Mouse (Mus musculus): ENCODE data around the gene Gm10964. TPM values are rescaled to one million over a fixed set of nuclear protein-coding genes. Genes with fewer than 3 reads are reported as not detected.
"Not testable (repeated sequence)": the region's sequence is repeated elsewhere in the genome, so short reads cannot be mapped to it uniquely, and the experiment has no call there.

Gm10964 gene
- polyA plus RNA-seq, 1 experiment from 2014 or later = not detected

GRCm38 (mm10) chr3:103779183-103779582 is 40.0 kb downstream of the Gm10964 start:
- Histone ChIP-seq H3K79me2 (ENCODE audit: inconsistent target) (peaks cover 100% of the 10 kb centered on the region), H3K36me3 (ENCODE audit: inconsistent target) (peaks cover 15% of the 10 kb centered on the region; the same call in 1 of the 2 replicates), H3K27ac (no peak overlapping the region), H3K4me3 (ENCODE audit: inconsistent target) (no peak overlapping the region)
- 11% methylated on average over 7 of the region's 7 CpGs for WGBS (ENCODE audit: missing documents)

- H3K4me3 ChIP-seq (ENCODE audit: inconsistent target) = no peak overlapping the region
- WGBS (ENCODE audit: missing documents) = 90% methylated on average over 3 of the region's 3 CpGs
- no peak overlapping the region for H3K27ac ChIP-seq
- peaks cover 15% of the 10 kb centered on the region; the same call in 1 of the 2 replicates for H3K36me3 ChIP-seq (ENCODE audit: inconsistent target)
- peaks cover 100% of the 10 kb centered on the region for H3K79me2 ChIP-seq (ENCODE audit: inconsistent target)
These were observed 41.1 kb downstream of the Gm10964 start for GRCm38 (mm10) chr3:103780271-103780670.

DNA sequence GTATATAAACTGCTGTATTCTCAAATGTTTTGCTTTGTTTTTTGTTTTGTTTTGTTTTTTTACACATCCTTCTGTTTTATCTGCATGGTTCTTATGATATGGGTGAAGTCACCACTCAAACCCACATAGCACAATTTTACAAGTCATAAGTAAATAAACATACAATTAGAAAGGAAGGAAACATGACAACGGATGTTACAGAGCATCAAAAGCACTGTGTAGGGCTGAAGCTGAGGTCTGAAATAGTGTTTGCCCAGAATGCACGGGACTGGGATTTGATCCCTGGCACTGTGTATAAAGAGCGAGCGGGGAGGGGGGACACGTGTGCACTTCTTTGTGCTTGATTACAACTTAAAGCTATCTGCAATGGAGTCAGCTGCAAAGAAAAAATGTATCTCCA is 41.6 kb downstream of the Gm10964 start:
- H3K27ac ChIP-seq = no peak overlapping the region
- H3K36me3 ChIP-seq (ENCODE audit: inconsistent target) = peaks cover 15% of the 10 kb centered on the region; the same call in 1 of the 2 replicates
- 75% methylated on average over 5 of the region's 5 CpGs for WGBS (ENCODE audit: missing documents)
- H3K79me2 ChIP-seq (ENCODE audit: inconsistent target) = peaks cover 100% of the 10 kb centered on the region
- H3K4me3 ChIP-seq (ENCODE audit: inconsistent target) = no peak overlapping the region

- 31% methylated on average over 4 of the region's 4 CpGs for WGBS (ENCODE audit: missing documents)
- Histone ChIP-seq H3K27ac (no peak overlapping the region), H3K36me3 (ENCODE audit: inconsistent target) (no peaks in the 10 kb centered on the region), H3K79me2 (ENCODE audit: inconsistent target) (peaks cover 100% of the 10 kb centered on the region), H3K4me3 (ENCODE audit: inconsistent target) (no peak overlapping the region)
These were observed 43.9 kb downstream of the Gm10964 start for GRCm38 (mm10) chr3:103782844-103783609.

GRCm38 (mm10) chr3:103787225-103787624 is 48.1 kb downstream of the Gm10964 start:
- Histone ChIP-seq H3K36me3 (ENCODE audit: inconsistent target) (no peaks in the 10 kb centered on the region), H3K79me2 (ENCODE audit: inconsistent target) (peaks cover 84% of the 10 kb centered on the region), H3K4me3 (ENCODE audit: inconsistent target) (no peak overlapping the region), H3K27ac (no peak overlapping the region)
- 28% methylated on average over 7 of the region's 7 CpGs for WGBS (ENCODE audit: missing documents)

- Histone ChIP-seq H3K4me3 (ENCODE audit: inconsistent target) (peak overlapping the region; percentile 88), H3K36me3 (ENCODE audit: inconsistent target) (no peaks in the 10 kb centered on the region), H3K79me2 (ENCODE audit: inconsistent target) (peaks cover 66% of the 10 kb centered on the region), H3K27ac (peak overlapping the region; percentile 60; the same call in 1 of the 2 replicates)
- 59% methylated on average over 7 of the region's 7 CpGs for WGBS (ENCODE audit: missing documents)
These were observed 49.9 kb downstream of the Gm10964 start for GRCm38 (mm10) chr3:103789096-103789495.

DNA sequence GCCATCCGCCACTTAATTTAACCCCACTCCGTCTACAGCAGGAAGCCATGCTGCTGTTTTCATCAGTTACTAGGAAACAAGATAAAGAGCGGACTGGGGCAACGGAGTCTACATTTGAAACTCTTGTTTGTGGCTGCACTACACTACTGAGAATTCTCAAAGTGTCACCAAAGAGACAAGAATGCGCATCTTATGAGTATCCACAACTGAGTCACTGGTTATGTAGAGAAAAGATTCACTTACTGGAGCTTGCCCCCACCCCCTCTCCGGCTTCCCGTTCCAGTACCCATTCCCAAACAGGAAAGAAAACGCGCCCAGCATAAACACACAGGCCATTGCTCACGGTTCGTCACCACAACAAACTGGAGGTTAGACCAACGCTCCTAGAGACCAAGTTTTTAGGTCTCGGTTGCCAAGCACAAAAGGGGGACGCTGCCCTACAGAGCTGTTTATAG is 50.8 kb downstream of the Gm10964 start:
- H3K79me2 ChIP-seq (ENCODE audit: inconsistent target) = peaks cover 58% of the 10 kb centered on the region
- no peaks in the 10 kb centered on the region for H3K36me3 ChIP-seq (ENCODE audit: inconsistent target)
- H3K4me3 ChIP-seq (ENCODE audit: inconsistent target) = peak overlapping the region; percentile 88
- under 1% methylated on average over 14 of the region's 14 CpGs for WGBS (ENCODE audit: missing documents)
- H3K27ac ChIP-seq = peak overlapping the region; percentile 60

DNA sequence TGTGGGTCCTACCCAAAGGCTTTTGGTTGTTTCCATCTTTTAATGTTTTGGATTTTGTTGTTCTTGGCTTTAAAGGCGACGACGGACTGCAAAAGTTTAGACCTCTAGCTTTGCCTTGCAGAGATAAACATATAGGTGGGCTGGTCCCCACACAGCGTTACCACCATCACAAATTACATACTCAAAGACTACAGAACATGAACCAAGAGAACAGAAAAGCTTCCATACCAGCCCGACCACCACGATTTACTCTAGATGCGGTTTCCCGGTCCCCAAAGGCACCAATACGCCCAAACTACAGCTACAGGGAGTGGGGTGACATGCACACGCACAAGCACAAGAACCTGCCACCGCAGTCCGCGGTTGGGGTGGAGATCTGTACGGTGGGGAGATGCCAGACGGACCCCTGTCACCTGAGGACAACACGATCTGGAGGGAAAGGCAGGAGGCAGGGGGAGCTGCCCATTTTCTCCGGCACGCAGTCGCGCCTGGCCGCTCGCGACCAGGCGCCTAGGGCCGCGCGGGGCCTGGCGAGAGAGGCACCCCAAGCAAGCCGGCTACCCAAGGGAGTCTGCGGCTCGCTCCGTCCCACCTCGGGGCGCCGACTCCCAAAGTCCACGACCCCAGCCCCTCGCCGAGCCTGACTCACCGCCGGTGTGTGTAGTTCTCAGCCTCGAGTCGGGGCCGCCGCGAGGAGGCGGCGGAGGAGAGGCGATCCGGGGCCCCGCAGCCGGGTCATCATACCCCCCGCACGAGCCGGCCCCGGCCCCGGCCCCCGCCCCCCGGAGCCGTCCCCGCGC is 51.4 kb downstream of the Gm10964 start:
- under 1% methylated on average over 47 of the region's 61 CpGs for WGBS (ENCODE audit: missing documents)
- H3K27ac ChIP-seq = peak overlapping the region; percentile 60

DNA sequence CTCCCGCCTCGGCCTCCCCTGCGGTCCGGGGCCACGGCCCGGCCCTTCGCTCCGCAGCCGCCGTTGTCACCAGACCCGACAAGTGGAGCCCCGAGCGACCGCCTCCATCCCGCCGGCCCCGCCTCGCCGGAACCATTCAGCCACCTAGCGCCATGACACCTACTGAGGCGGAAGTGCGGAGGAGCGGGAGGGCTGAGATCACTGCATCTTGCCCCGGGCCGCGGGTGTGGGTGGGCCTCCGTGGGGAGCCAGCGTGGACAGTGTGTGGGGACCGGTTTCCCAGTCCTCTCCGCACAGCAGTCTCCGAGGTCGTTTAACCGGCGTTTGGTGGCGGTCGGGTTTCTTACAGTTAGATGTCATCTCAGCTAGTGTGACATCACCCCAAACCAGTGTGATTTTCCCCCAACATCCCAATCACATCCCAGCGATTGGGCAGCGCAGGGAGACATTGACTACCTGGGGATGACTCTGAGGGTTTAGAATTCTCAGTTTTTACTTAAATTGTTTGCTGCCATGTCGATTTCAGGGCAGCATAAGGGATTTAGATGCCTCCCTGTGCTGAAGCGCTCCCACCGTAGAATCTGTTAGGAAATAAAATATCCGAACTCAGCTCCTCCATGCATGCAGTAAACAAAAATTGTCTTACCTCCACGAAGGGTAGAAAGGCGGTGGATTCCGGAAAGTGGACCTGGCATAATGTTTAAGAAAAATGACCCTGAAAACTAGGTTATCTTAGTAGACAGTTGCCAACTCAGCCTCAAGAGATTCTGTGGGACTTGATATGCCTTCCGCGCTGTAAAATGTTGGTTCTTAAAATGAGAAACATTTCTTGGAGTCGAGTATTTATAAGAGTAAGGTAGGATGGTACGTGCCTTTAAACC is 52.3 kb downstream of the Gm10964 start, which contains the start of gene Hipk1:
Hipk1 (minus strand) TSS at position 334 of the 881 bp plus-strand sequence.
- 18% methylated on average over 42 of the region's 49 CpGs for whole genome bisulfite sequencing (ENCODE audit: missing documents)
- Histone ChIP-seq H3K36me3 (ENCODE audit: inconsistent target) (no peaks in the 10 kb centered on the region), H3K4me3 (ENCODE audit: inconsistent target) (peak within 1 kb of the TSS; percentile 88), H3K79me2 (ENCODE audit: inconsistent target) (peaks cover 42% of the 10 kb centered on the region), H3K27ac (peak within 1 kb of the TSS; percentile 61)

More for the DNA sequence above, 51.4 kb downstream of the Gm10964 start:
- H3K4me3 ChIP-seq (ENCODE audit: inconsistent target) = peak overlapping the region; percentile 88
- H3K79me2 ChIP-seq (ENCODE audit: inconsistent target) = peaks cover 51% of the 10 kb centered on the region
- no peaks in the 10 kb centered on the region for H3K36me3 ChIP-seq (ENCODE audit: inconsistent target)

- H3K36me3 ChIP-seq (ENCODE audit: inconsistent target); H3K27ac ChIP-seq; H3K4me3 ChIP-seq (ENCODE audit: inconsistent target): not testable (repeated sequence)
- peaks cover 36% of the 10 kb centered on the region for H3K79me2 ChIP-seq (ENCODE audit: inconsistent target)
- 96% methylated on average over 3 of the region's 5 CpGs for WGBS (ENCODE audit: missing documents)
These were observed 52.9 kb downstream of the Gm10964 start for GRCm38 (mm10) chr3:103792111-103792406.

DNA sequence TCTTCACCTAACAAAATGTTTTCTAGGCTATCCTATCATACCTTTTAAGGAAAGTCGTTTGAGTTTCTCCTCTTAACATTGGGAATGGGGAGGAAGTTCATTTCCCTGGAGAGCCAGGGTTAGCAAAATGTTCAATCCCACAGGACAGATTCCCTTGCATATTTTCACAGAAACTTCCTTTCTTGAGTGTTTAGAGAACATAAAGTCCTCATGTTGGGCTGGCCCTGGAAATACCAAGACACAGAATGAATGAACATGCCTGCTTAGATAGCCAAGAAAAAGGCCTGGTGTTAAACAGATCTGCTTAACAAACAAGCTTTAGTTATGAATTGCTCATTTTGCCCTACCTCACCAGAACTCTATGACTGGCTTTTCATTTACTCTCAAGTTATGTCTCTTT is 53.4 kb downstream of the Gm10964 start:
- H3K4me3 ChIP-seq (ENCODE audit: inconsistent target) = no peak overlapping the region
- H3K79me2 ChIP-seq (ENCODE audit: inconsistent target) = peaks cover 31% of the 10 kb centered on the region
- H3K27ac ChIP-seq = no peak overlapping the region
- 71% methylated on average over 1 of the region's 1 CpGs for WGBS (ENCODE audit: missing documents)
- H3K36me3 ChIP-seq (ENCODE audit: inconsistent target) = no peaks in the 10 kb centered on the region

Measured in macrophage (primary cell).